Mouse (Mus musculus) ES-Bruce4 (cell line): ENCODE results near the gene Olfr690.

Source experiments
- CTCF ChIP-seq: IDR thresholded peaks from one replicate; pipeline ENCODE4 v1.8.1; 2011; ENCODE audit warnings: low read depth, low read length
- POLR2A ChIP-seq: IDR thresholded peaks from one replicate; pipeline ENCODE4 v1.8.1; 2011; ENCODE audit warnings: low read length; ENCODE audit not compliant: insufficient read depth

GRCm38 (mm10) chr7:105361713-105362112 is 27.8 kb upstream of the Olfr690 start:
- TF ChIP-seq CTCF (no peak), POLR2A (no peak)
